Mouse (Mus musculus): Measurements from ENCODE around the gene Sema3b.

DNA sequence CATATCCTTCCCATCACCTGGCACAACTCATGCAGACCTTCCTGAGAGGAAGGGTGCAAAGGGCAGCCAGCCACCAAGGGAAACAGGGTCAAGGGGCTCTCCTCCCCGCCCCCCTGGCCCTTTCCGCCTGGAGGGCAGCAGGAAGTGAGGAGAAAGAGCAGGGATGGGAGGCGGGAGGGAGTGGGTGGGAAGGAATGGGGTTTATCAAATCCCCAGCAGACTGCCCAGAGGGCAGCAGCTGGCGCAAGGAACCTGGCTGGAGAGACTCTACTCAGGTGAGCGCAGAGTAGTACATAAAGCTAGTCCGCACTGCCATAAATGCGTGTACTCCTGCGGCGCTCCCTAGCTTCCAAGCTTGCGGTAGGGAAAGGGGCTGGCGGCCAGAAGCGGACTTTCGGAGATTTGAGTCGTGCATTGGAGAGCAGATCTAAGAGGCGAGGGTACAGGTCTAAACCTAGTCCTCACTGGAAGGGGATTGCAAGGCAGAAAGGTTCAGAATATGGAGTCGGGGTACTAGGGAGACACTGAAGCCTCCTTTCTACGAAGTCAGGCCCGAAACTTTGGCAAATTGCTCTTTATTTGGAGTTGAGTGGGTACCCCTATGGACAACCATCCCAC is 41.2 kb downstream of the Sema3b start, which contains the start of gene Hyal2:
- TF ChIP-seq CTCF (IDR thresholded peaks at IDR 0.05; ENCODE audit: low read depth) = no peak
- peak; percentile 42; the same call in 1 of the 2 replicates for TF ChIP-seq EP300 (IDR thresholded peaks at IDR 0.05; ENCODE audit: low read depth)
